Mouse (Mus musculus): ENCODE measurements around the gene Lmbrd2. TPM values are rescaled to one million over a fixed set of nuclear protein-coding genes. Genes with fewer than 3 reads are reported as not detected.
"Not testable (repeated sequence)": the region's sequence is repeated elsewhere in the genome, so short reads cannot be mapped to it uniquely, and the experiment has no call there.

The Lmbrd2 gene
- polyA plus RNA-seq, 1 experiment from 2014 or later, result 1.4 TPM

GRCm38 (mm10) chr15:9230917-9231316 is 90.6 kb downstream of the Lmbrd2 start:
- not testable (repeated sequence) for H3K4me2 ChIP-seq; H3K36me3 ChIP-seq; H3K4me3 ChIP-seq; H3K9ac ChIP-seq; H3K4me1 ChIP-seq; H3K27ac ChIP-seq; H3K9me3 ChIP-seq (replicated peaks); H3K27me3 ChIP-seq (replicated peaks); ATAC-seq
- 63% methylated on average over 4 of the region's 4 CpGs for WGBS (ENCODE audit: insufficient replicate concordance)

GRCm38 (mm10) chr15:9246345-9246744 is 106.0 kb downstream of the Lmbrd2 start:
- H3K27me3 ChIP-seq (replicated peaks), result no peaks in the 10 kb centered on the region
- no peak overlapping the region for H3K4me2 ChIP-seq
- no peaks in the 10 kb centered on the region for H3K36me3 ChIP-seq
- no peaks in the 10 kb centered on the region for H3K4me1 ChIP-seq
- H3K9me3 ChIP-seq (replicated peaks), result no peaks in the 10 kb centered on the region
- H3K9ac ChIP-seq, result no peak overlapping the region
- no peak overlapping the region for H3K27ac ChIP-seq
- ATAC-seq, result no peak
- no peak overlapping the region for H3K4me3 ChIP-seq

Other genes with a start within 250 kb of the Lmbrd2 start
- 0.21 and 0.37 TPM in 2 replicates for gene Ranbp3l, start 172.6 kb upstream of the Lmbrd2 start, polyA plus RNA-seq (2016; fragmentation: Nextera tagmentation; extraction: Ambion mirVana)
- 139 and 143 TPM in 2 replicates for gene Nadk2, start 69.3 kb upstream of the Lmbrd2 start, polyA plus RNA-seq (2016; fragmentation: Nextera tagmentation; extraction: Ambion mirVana)
- gene Skp2, start 14.9 kb downstream of the Lmbrd2 start, polyA plus RNA-seq (2016; fragmentation: Nextera tagmentation; extraction: Ambion mirVana), result 43.0 and 43.2 TPM in 2 replicates
- 0.27 and 0.41 TPM in 2 replicates for gene Ugt3a1, start 136.3 kb downstream of the Lmbrd2 start, polyA plus RNA-seq (2016; fragmentation: Nextera tagmentation; extraction: Ambion mirVana)
- 0.07 and 0.12 TPM in 2 replicates for gene Ugt3a2, start 195.0 kb downstream of the Lmbrd2 start, polyA plus RNA-seq (2016; fragmentation: Nextera tagmentation; extraction: Ambion mirVana)